Mouse (Mus musculus) adrenal gland, postnatal 4 days (tissue): ENCODE data around the gene Vps37d. TPM values are rescaled to one million over a fixed set of nuclear protein-coding genes. Genes with fewer than 3 reads are reported as not detected.

Source experiments
- DNase-seq, 2 experiments: peaks; one replicate each; pipeline ENCODE4 v3.0.0; 2021 to 2022; ENCODE audit warnings: low spot score in 2 of 2, mixed read lengths in 2 of 2
- total RNA-seq, 2 experiments: library from RNA; stranded (reverse); gene quantifications; 2 replicates each; pipeline ENCODE4 v1.2.3; 2021

Vps37d gene
- total RNA-seq, 2 experiments from 2014 or later = 10.1 to 12.3 TPM

DNA sequence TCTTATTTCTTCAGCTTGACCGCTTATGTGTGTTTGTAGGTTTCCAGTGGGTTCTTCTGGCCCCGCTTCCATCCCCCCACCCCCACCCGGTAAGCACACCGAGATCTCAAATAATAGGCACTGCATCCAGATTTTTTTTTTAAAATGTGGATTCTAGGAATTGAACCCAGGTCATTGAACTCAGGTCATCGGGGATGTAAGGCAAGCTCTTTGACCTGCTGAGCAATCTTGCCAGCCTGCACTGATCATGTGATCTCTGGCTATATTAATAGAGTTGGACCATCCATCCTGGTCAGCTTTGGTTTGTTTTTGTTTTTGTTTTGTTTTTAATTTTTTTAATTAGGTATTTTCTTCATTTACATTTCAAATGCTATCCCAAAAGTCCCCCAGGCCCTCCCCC is 45.5 kb downstream of the Vps37d start:
- DNase-seq = no peak

DNA sequence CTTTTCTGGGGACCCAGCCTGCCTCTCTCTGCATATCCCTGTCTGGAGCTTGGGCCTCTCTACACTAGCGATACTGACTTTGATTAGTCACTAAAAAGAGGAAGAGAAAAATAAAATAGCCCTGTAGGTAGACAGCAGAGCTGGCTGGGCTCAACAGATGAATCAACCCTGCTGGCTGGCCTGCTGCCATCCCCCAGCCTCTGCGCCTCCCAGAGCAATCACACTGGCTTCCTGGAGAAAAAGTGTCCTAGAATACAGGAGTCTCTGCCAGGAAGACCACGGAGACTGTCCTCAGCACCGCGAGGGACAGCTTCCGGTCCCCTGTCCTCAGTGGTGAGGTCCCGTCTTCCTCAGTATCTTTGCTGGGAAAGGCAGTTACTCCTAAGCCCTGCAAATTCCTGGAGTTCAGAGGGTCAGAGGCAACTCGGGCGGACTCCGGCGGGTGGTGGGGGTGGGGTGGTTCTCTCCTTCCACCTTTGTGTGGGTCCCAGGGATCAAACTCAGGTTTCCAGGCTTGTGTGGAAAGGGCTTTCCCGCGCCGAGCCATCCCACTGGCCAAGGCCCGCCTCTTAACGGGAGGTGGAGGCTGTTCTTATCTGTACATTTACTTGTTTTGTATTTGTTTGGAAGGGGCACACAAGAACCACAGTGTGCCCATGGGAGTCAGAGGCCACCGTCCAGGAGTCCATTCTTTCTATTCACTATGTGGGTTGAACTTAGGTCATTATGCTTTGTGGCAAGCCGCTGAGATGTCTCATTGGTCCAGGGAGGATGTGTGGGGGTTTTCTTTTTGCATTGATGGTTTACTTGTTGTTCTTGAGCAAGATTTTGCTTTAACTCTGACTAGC is 48.8 kb downstream of the Vps37d start:
- DNase-seq = peak in 1 of 2 experiments; percentile 49

DNA sequence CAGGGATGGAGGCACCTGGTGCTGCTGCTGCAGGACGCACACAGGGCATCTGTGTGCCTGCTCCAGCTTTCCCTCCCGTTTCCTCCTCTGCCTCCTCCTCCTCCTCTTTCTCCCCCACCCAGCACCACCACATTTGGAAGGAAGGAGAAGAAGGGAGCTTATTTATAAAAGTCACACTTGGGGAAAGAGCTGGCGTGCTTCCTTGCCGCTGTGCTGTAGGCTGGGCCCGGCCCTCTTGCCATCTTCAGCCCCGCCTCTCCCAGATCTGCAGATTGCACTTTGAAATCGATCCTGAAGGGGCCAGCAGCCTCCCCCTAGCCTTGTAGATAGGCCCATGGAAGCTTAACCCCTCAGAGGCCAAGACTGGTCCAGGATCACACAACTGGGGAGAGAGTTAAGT is 52.2 kb downstream of the Vps37d start:
- no peak for DNase-seq

DNA sequence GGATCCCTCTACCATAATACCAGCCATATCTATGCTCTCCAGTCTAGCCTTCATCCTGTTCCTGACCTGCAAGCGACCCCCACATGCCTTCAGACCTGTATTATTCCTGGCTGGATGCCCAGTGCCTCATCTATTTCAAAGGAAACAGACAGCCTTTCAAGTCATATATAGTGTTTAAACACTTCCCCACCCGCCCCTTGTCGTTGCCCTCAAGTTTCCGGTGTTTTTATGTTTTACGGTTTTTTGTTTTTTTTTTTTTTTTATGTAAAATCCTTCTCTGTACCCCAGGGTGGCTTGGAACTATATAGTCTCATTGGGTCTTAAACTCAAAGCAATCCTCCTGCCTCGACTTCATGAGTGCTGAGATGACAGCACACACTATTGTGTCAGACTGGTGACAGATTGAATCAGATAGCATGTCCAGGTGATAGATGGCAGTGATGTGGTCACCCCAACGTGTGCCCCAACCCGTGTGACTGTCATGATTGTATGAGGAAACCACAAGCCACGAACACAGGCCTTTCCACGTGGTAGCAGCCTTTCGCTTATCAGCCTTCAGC is 53.3 kb downstream of the Vps37d start:
- no peak for DNase-seq

DNA sequence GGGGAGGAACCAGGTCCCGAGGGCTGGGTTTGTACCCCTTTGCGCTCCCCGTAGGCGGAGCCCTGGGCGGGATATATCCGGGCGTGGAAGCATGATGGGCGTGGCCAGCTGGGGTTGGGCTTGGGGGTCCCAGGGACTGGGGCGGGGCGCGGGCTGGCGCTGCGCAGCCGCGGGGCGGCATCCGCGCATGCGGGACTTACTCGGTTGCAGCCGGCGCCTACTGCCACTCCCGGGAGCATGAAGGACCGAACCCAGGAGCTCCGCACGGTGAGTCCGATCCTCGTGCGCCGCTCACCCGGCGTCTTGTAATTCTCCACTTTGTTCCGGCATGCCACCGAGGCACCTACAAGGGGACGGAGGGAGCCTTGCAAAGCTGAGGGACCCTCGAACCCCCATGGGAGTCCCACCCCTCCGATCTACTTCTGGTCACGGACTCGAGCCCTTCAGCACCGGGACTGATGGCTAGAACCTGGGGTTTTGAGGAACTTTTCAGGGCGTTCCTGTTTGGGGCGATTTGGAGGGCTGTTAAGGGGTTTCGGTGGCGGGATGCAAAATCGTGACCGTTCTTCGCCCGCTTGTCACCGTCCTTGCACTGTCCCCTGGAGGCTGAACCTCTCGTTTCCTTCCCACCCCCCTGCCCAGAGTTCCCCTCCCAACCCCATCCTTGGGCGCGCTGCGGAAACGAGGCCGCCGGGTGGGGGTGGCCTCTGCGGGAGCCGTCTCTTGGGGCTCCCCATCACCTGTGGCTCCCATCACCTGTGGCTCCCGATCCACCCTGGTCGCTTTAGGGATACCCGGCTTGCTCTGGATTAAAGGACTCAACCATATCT is 54.5 kb downstream of the Vps37d start, which contains the start of gene Stx1a:
Gene Stx1a (plus strand): TSS at position 139 of the 830 bp plus-strand sequence.
- peak; percentile 59 to 71 for DNase-seq

Other genes with a start within 250 kb of the Vps37d start
- not detected for gene Tmem270, start 171.5 kb downstream of the Vps37d start, total RNA-seq
- 1 to 10 TPM; 2.8 to 6.6 TPM for gene Cldn13, start 162.7 kb downstream of the Vps37d start, total RNA-seq
- gene Mettl27, start 145.9 kb downstream of the Vps37d start, total RNA-seq = 10 to 100 TPM; 33.0 to 36.3 TPM
- 1 to 10 TPM in 1 of 2 experiments, under 1 TPM in 1; 0.23 to 7.8 TPM for gene Cldn4, start 131.3 kb downstream of the Vps37d start, total RNA-seq
- 1 to 10 TPM; 8.6 to 9.4 TPM for gene Cldn3, start 92.1 kb downstream of the Vps37d start, total RNA-seq
- 10 to 100 TPM; 54.9 to 55.5 TPM for gene Abhd11, start 69.1 kb downstream of the Vps37d start, total RNA-seq
- gene Stx1a, start 54.8 kb downstream of the Vps37d start, total RNA-seq = 10 to 100 TPM; 17.5 to 20.3 TPM
- 10 to 100 TPM; 27.9 to 28.8 TPM for gene Dnajc30, start 14.1 kb downstream of the Vps37d start, total RNA-seq
- 10 to 100 TPM; 49.7 to 50.1 TPM for gene Bud23, start 13.3 kb downstream of the Vps37d start, total RNA-seq
- gene Mlxipl, start 11.6 kb upstream of the Vps37d start, total RNA-seq = 10 to 100 TPM; 37.8 to 38.7 TPM
- 10 to 100 TPM; 22.3 to 26.7 TPM for gene Tbl2, start 71.4 kb upstream of the Vps37d start, total RNA-seq
- gene Bcl7b, start 90.0 kb upstream of the Vps37d start, total RNA-seq = 10 to 100 TPM; 44.6 to 52.1 TPM
- 10 to 100 TPM; 67.4 to 76.4 TPM for gene Baz1b, start 109.0 kb upstream of the Vps37d start, total RNA-seq
- gene Fzd9, start 173.0 kb upstream of the Vps37d start, total RNA-seq = 1 to 10 TPM; 2.6 to 2.8 TPM